Mouse (Mus musculus): ENCODE results near the gene Myo3b. TPM values are rescaled to one million over a fixed set of nuclear protein-coding genes. Genes with fewer than 3 reads are reported as not detected.

The Myo3b gene
- polyA plus RNA-seq, 1 experiment = not detected

- WGBS = 54% methylated on average over 8 of the region's 8 CpGs
- TF ChIP-seq CTCF (IDR thresholded peaks at IDR 0.05; ENCODE audit: extremely low read depth, insufficient read length, insufficient replicate concordance, low read depth, low read length) (peak; percentile 66; the same call in 1 of the 2 replicates), POLR2A (IDR thresholded peaks at IDR 0.05; ENCODE audit: low read depth, low read length) (no peak)
- Histone ChIP-seq H3K4me1 (ENCODE audit: control insufficient read depth, insufficient read depth, insufficient read length, low read length) (peaks cover 8% of the 10 kb centered on the region; the same call in 1 of the 2 replicates), H3K36me3 (ENCODE audit: control insufficient read depth, insufficient read depth, low read length) (no peaks in the 10 kb centered on the region), H3K27me3 (ENCODE audit: control insufficient read depth, insufficient read depth, low read length) (no peaks in the 10 kb centered on the region), H3K4me3 (ENCODE audit: low read depth, low read length) (no peak overlapping the region), H3K27ac (ENCODE audit: insufficient read depth, low read depth, low read length) (no peak overlapping the region)
These were observed 1.7 kb upstream of the Myo3b start for GRCm38 (mm10) chr2:70037221-70037620.

DNA sequence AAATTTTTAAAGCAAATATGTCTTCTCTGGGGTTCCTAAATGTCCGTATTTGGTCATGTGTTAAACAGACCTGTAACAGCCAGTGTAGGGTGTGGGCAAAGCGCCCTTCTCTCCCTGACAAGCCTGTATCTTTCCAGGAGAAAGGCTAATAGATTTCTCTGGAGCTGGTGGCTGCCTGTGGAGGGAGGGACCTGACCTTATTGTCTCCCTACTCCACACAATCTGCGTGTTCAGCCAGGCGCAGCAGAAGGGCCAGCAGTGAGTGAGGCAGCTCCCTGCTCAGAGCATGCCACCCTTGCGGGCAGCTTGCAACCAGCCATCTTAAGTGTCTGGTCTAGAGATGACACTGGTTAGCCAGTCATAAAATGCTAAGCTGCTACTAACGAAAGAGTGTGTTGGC is 5.5 kb downstream of the Myo3b start:
- Histone ChIP-seq H3K27me3 (ENCODE audit: control insufficient read depth, insufficient read depth, low read length) (no peaks in the 10 kb centered on the region), H3K27ac (ENCODE audit: insufficient read depth, low read depth, low read length) (no peak overlapping the region), H3K36me3 (ENCODE audit: control insufficient read depth, insufficient read depth, low read length) (no peaks in the 10 kb centered on the region), H3K4me3 (ENCODE audit: low read depth, low read length) (no peak overlapping the region), H3K4me1 (ENCODE audit: control insufficient read depth, insufficient read depth, insufficient read length, low read length) (no peaks in the 10 kb centered on the region)
- TF ChIP-seq POLR2A (IDR thresholded peaks at IDR 0.05; ENCODE audit: low read depth, low read length) (no peak), CTCF (IDR thresholded peaks at IDR 0.05; ENCODE audit: extremely low read depth, insufficient read length, insufficient replicate concordance, low read depth, low read length) (no peak)
- WGBS = 63% methylated on average over 6 of the region's 6 CpGs

DNA sequence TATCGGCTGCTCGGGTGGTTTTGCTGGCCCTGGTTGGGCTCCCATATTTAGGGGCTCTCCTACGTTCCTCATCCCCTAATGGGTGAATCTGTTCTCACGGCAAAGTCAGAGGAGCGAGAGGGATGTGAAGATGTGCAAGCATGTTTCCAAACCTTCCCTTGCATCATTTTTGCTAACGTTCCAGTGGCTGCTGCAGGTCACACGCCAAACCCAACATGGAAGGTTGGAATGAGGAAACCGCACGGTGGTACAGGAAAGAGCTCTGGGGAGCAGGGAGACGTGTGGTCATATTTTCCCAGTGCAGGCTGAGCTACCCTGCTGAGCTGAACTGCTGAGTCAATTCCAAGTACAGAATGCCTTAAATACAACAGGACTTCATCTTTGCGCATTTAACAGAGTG is 8.9 kb downstream of the Myo3b start:
- Histone ChIP-seq H3K4me3 (ENCODE audit: low read depth, low read length) (no peak overlapping the region), H3K27ac (ENCODE audit: insufficient read depth, low read depth, low read length) (no peak overlapping the region), H3K36me3 (ENCODE audit: control insufficient read depth, insufficient read depth, low read length) (no peaks in the 10 kb centered on the region), H3K4me1 (ENCODE audit: control insufficient read depth, insufficient read depth, insufficient read length, low read length) (no peaks in the 10 kb centered on the region), H3K27me3 (ENCODE audit: control insufficient read depth, insufficient read depth, low read length) (0 out of 2 replicates have a peak, but pooled peaks cover 2% of the 10 kb centered on the region)
- TF ChIP-seq CTCF (IDR thresholded peaks at IDR 0.05; ENCODE audit: extremely low read depth, insufficient read length, insufficient replicate concordance, low read depth, low read length) (no peak), POLR2A (IDR thresholded peaks at IDR 0.05; ENCODE audit: low read depth, low read length) (no peak)
- 84% methylated on average over 11 of the region's 11 CpGs for WGBS

GRCm38 (mm10) chr2:70053803-70054202 is 14.9 kb downstream of the Myo3b start:
- no peaks in the 10 kb centered on the region for H3K4me1 ChIP-seq (ENCODE audit: control insufficient read depth, insufficient read depth, insufficient read length, low read length)
- H3K27me3 ChIP-seq (ENCODE audit: control insufficient read depth, insufficient read depth, low read length) = 0 out of 2 replicates have a peak, but pooled peaks cover 2% of the 10 kb centered on the region
- no peak overlapping the region for H3K4me3 ChIP-seq (ENCODE audit: low read depth, low read length)
- TF ChIP-seq POLR2A (IDR thresholded peaks at IDR 0.05; ENCODE audit: low read depth, low read length) (no peak), CTCF (IDR thresholded peaks at IDR 0.05; ENCODE audit: extremely low read depth, insufficient read length, insufficient replicate concordance, low read depth, low read length) (no peak)
- H3K27ac ChIP-seq (ENCODE audit: insufficient read depth, low read depth, low read length) = no peak overlapping the region
- 92% methylated on average over 9 of the region's 9 CpGs for WGBS
- no peaks in the 10 kb centered on the region for H3K36me3 ChIP-seq (ENCODE audit: control insufficient read depth, insufficient read depth, low read length)

GRCm38 (mm10) chr2:70058201-70058600 is 19.3 kb downstream of the Myo3b start:
- Histone ChIP-seq H3K36me3 (ENCODE audit: control insufficient read depth, insufficient read depth, low read length) (no peaks in the 10 kb centered on the region), H3K4me1 (ENCODE audit: control insufficient read depth, insufficient read depth, insufficient read length, low read length) (no peaks in the 10 kb centered on the region), H3K27ac (ENCODE audit: insufficient read depth, low read depth, low read length) (no peak overlapping the region), H3K4me3 (ENCODE audit: low read depth, low read length) (no peak overlapping the region), H3K27me3 (ENCODE audit: control insufficient read depth, insufficient read depth, low read length) (no peaks in the 10 kb centered on the region)
- TF ChIP-seq POLR2A (IDR thresholded peaks at IDR 0.05; ENCODE audit: low read depth, low read length) (no peak), CTCF (IDR thresholded peaks at IDR 0.05; ENCODE audit: extremely low read depth, insufficient read length, insufficient replicate concordance, low read depth, low read length) (no peak)
- WGBS = 94% methylated on average over 4 of the region's 4 CpGs

DNA sequence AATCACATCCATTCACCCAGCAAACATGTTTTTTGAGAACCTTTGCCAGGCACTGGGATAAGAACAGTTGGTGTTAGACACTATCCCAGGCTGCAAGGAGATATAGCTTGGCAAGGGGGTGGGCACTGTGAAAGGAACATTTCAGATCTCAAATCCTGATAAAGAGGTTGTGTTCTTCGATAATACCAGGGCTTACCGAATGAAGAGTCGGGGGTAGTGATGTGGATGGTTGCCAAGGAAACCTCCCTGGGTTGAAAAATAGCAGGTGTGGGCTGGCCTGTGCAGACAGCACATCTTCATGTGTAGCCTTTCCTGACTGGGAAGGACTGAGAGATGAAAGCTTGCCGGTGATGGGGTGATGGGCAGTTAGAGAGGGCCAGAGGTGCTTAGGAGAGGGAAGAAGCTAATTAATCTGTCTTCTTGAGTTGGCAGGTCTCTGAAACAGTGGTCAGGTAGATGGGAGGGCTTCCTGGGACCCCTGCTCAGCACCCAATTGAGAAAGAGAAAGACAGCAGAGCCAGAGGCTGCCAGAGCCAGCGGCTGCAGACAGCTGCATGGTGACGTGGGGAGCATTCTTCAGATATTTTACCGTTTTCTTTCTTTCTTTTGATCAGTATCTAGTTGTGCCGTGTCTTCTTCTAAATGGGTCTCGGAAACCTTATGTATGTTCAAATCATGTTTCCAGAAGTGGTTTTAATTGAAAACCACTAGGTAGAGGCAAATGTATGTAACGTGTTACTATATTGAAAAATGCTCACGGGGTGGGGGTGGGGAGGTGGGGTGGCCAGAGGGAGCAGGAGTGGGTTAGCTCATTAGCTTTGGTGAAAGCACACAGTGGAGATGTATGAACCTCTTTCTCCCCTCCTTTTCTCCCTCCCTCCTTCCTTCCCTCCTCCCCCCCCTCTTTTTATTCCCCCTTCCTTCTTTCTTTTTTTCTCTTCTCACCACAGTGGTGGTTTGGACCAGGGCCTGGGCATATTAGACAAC is 21.7 kb downstream of the Myo3b start:
- H3K27ac ChIP-seq (ENCODE audit: insufficient read depth, low read depth, low read length) = no peak overlapping the region
- H3K4me1 ChIP-seq (ENCODE audit: control insufficient read depth, insufficient read depth, insufficient read length, low read length) = no peaks in the 10 kb centered on the region
- H3K27me3 ChIP-seq (ENCODE audit: control insufficient read depth, insufficient read depth, low read length) = no peaks in the 10 kb centered on the region
- H3K4me3 ChIP-seq (ENCODE audit: low read depth, low read length) = no peak overlapping the region
- no peaks in the 10 kb centered on the region for H3K36me3 ChIP-seq (ENCODE audit: control insufficient read depth, insufficient read depth, low read length)
- TF ChIP-seq CTCF (IDR thresholded peaks at IDR 0.05; ENCODE audit: extremely low read depth, insufficient read length, insufficient replicate concordance, low read depth, low read length) (no peak), POLR2A (IDR thresholded peaks at IDR 0.05; ENCODE audit: low read depth, low read length) (no peak)
- WGBS = 59% methylated on average over 11 of the region's 11 CpGs

DNA sequence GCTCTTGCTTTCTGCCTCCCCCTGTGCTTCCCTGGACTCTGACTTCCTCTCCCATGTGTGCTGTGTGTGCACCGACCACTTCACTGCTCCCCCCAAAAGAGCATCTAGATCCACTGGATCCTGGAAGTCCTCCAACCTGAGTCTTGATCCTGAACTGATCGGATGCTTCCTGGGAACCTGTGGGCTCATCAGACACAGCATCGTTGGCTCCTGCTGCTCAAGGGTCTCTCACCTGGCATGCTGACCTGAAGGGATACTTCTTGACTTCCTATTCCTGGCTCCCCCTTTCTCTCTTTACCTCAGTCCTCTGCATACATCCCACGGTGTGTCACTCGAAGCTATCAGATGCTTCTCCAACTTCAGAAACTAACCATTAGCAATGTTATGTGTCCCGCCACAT is 26.2 kb downstream of the Myo3b start:
- no peaks in the 10 kb centered on the region for H3K4me1 ChIP-seq (ENCODE audit: control insufficient read depth, insufficient read depth, insufficient read length, low read length)
- no peak overlapping the region for H3K4me3 ChIP-seq (ENCODE audit: low read depth, low read length)
- no peak overlapping the region for H3K27ac ChIP-seq (ENCODE audit: insufficient read depth, low read depth, low read length)
- no peaks in the 10 kb centered on the region for H3K36me3 ChIP-seq (ENCODE audit: control insufficient read depth, insufficient read depth, low read length)
- no peak for TF ChIP-seq POLR2A (IDR thresholded peaks at IDR 0.05; ENCODE audit: low read depth, low read length)
- TF ChIP-seq CTCF (IDR thresholded peaks at IDR 0.05; ENCODE audit: extremely low read depth, insufficient read length, insufficient replicate concordance, low read depth, low read length) = no peak
- WGBS = 80% methylated on average over 6 of the region's 6 CpGs
- no peaks in the 10 kb centered on the region for H3K27me3 ChIP-seq (ENCODE audit: control insufficient read depth, insufficient read depth, low read length)
